Mouse (Mus musculus): ENCODE measurements at regions not wholly inside any gene's neighbourhood (a gene's known extent, or its start where the extent isn't known, plus 50 kb on each side); places are given as distances from the start of the nearest gene placed in this dataset.

DNA sequence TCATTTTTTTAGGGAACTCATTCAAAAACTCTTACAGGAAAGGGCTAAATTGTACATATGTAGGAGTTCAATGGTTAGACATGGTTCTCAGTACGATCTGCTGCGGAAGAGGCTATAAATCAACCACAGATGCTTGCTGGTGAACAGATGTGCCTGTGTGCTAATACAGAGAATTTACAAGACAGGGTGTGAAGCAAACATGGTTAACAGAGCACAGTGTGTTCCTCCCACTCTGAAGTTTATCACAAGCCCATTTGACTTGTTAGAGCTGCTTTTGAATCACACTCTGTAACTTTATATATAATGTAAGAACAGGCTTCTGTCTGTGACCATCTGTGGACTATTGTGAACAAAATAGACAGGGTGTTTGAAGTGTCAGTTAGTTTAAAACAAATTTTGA, 637.2 kb downstream of the Cbln4 start:
- H3K27me3 ChIP-seq (ENCODE audit: control insufficient read depth, insufficient read depth, low read length) = no peaks in the 10 kb centered on the region
- no peak overlapping the region for H3K4me3 ChIP-seq (ENCODE audit: insufficient read depth in 1 of 2, low read depth in 2 of 2, low read length in 2 of 2)
- no peaks in the 10 kb centered on the region; the same call in 1 of the 2 replicates for H3K9me3 ChIP-seq (ENCODE audit: control insufficient read depth, low read length)
- no peak overlapping the region for H3K4me2 ChIP-seq (ENCODE audit: low read depth)
- TF ChIP-seq CTCF (IDR thresholded peaks at IDR 0.05; ENCODE audit: low read depth) (no peak), EP300 (IDR thresholded peaks at IDR 0.05; ENCODE audit: low read depth) (no peak)
- no peak overlapping the region for H3K9ac ChIP-seq (replicated peaks)
- H3K36me3 ChIP-seq (replicated peaks; ENCODE audit: control insufficient read depth, insufficient read depth, low read depth) = no peaks in the 10 kb centered on the region
- 66% methylated on average over 2 of the region's 2 CpGs for WGBS (ENCODE audit: insufficient replicate concordance)
- H3K4me1 ChIP-seq (replicated peaks; ENCODE audit: control insufficient read depth in 2 of 2, insufficient read depth in 2 of 2, low read length in 1 of 2) = no peaks in the 10 kb centered on the region
- H3K27ac ChIP-seq = no peak overlapping the region
- no peak for ATAC-seq (ENCODE audit: insufficient read depth)
- DNase-seq (ENCODE audit: low read depth in 3 of 3, low spot score in 3 of 3) = no peak

DNA sequence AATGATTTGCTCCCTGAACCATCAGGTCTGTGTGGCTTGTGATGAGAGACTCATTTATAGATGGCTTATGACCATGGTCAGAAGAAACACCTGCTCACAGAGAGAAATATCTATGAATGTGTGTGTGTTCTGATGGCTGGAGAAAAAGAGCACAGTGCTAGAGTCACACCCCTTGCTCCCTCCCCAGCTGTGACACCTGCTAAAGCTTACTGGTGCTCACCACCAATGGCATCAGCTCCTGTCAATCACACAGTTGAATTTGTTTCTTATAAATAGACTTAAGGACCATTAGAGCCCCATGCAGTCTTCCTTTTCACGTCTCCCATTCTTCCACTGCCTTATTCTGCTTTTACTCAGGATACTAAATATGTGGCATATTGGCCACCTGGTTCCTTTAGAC, 654.3 kb downstream of the Cbln4 start:
- no peak overlapping the region for H3K27ac ChIP-seq
- H3K4me2 ChIP-seq (ENCODE audit: low read depth) = no peak overlapping the region
- H3K36me3 ChIP-seq (replicated peaks; ENCODE audit: control insufficient read depth, insufficient read depth, low read depth) = no peaks in the 10 kb centered on the region
- no peak for DNase-seq (ENCODE audit: low read depth in 3 of 3, low spot score in 3 of 3)
- no peak for TF ChIP-seq CTCF (IDR thresholded peaks at IDR 0.05; ENCODE audit: low read depth)
- no peak for TF ChIP-seq EP300 (IDR thresholded peaks at IDR 0.05; ENCODE audit: low read depth)
- no peaks in the 10 kb centered on the region for H3K27me3 ChIP-seq (ENCODE audit: control insufficient read depth, insufficient read depth, low read length)
- no peak for ATAC-seq (ENCODE audit: insufficient read depth)
- no peak overlapping the region for H3K4me3 ChIP-seq (ENCODE audit: insufficient read depth in 1 of 2, low read depth in 2 of 2, low read length in 2 of 2)
- H3K9ac ChIP-seq (replicated peaks) = no peak overlapping the region
- 46% methylated on average over 1 of the region's 1 CpGs for WGBS (ENCODE audit: insufficient replicate concordance)
- no peaks in the 10 kb centered on the region for H3K4me1 ChIP-seq (replicated peaks; ENCODE audit: control insufficient read depth in 2 of 2, insufficient read depth in 2 of 2, low read length in 1 of 2)
- H3K9me3 ChIP-seq (ENCODE audit: control insufficient read depth, low read length) = no peaks in the 10 kb centered on the region

DNA sequence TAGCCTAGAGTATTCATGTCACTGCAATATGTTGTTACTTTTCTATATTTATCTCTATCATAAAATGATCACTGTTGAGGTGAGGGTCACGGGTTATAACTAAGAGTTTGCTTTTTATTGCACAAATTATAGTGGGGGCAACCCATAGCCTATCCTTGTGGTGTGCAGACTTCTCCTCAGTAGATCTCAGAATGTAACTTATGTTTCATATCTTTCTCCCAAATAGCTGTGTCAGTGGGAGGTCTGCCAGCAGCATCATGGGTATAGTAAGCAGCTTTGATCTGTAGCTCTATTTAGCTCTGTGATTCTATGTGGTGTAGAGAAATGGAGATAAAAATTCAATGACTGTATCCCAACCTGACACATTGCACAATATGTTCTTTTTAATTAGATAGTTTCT, 641.9 kb downstream of the Dok5 start:
- 30% methylated on average over 1 of the region's 1 CpGs for WGBS (ENCODE audit: insufficient replicate concordance)
- no peak for DNase-seq (ENCODE audit: low read depth in 3 of 3, low spot score in 3 of 3)
- Histone ChIP-seq H3K27ac (no peak overlapping the region), H3K4me2 (ENCODE audit: low read depth) (no peak overlapping the region), H3K9me3 (ENCODE audit: control insufficient read depth, low read length) (no peaks in the 10 kb centered on the region), H3K36me3 (replicated peaks; ENCODE audit: control insufficient read depth, insufficient read depth, low read depth) (no peaks in the 10 kb centered on the region), H3K27me3 (ENCODE audit: control insufficient read depth, insufficient read depth, low read length) (no peaks in the 10 kb centered on the region), H3K4me1 (replicated peaks; ENCODE audit: control insufficient read depth in 2 of 2, insufficient read depth in 2 of 2, low read length in 1 of 2) (no peaks in the 10 kb centered on the region), H3K9ac (replicated peaks) (no peak overlapping the region), H3K4me3 (ENCODE audit: insufficient read depth in 1 of 2, low read depth in 2 of 2, low read length in 2 of 2) (no peak overlapping the region)
- no peak for TF ChIP-seq CTCF (IDR thresholded peaks at IDR 0.05; ENCODE audit: low read depth)
- TF ChIP-seq EP300 (IDR thresholded peaks at IDR 0.05; ENCODE audit: low read depth) = no peak
- ATAC-seq (ENCODE audit: insufficient read depth) = no peak

DNA sequence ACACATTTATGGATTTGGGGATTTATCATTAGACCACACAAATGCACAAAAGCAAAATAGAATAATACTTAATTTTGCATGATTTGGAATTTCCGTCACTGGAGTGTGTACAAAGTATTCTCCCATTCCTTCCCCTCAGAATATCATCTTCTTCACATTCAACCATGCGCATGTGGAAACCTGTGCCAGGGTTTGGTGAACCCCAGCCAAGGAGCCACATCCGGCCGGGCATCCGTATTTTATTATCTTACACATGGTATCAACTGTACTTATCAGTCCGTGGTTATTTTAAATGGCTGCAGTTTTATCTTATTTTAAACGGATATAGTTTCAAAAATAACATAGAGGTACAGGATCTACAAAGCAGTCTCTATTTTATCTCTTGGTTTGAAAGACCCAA, 641.4 kb downstream of the Dok5 start:
- Histone ChIP-seq H3K4me3 (ENCODE audit: insufficient read depth in 1 of 2, low read depth in 2 of 2, low read length in 2 of 2) (no peak overlapping the region), H3K27me3 (ENCODE audit: control insufficient read depth, insufficient read depth, low read length) (no peaks in the 10 kb centered on the region), H3K27ac (no peak overlapping the region), H3K36me3 (replicated peaks; ENCODE audit: control insufficient read depth, insufficient read depth, low read depth) (no peaks in the 10 kb centered on the region), H3K9ac (replicated peaks) (no peak overlapping the region), H3K4me2 (ENCODE audit: low read depth) (no peak overlapping the region), H3K9me3 (ENCODE audit: control insufficient read depth, low read length) (no peaks in the 10 kb centered on the region), H3K4me1 (replicated peaks; ENCODE audit: control insufficient read depth in 2 of 2, insufficient read depth in 2 of 2, low read length in 1 of 2) (no peaks in the 10 kb centered on the region)
- WGBS (ENCODE audit: insufficient replicate concordance) = 60% methylated on average over 7 of the region's 7 CpGs
- ATAC-seq (ENCODE audit: insufficient read depth) = no peak
- TF ChIP-seq EP300 (IDR thresholded peaks at IDR 0.05; ENCODE audit: low read depth) (no peak), CTCF (IDR thresholded peaks at IDR 0.05; ENCODE audit: low read depth) (no peak)
- DNase-seq (ENCODE audit: low read depth in 3 of 3, low spot score in 3 of 3) = no peak

DNA sequence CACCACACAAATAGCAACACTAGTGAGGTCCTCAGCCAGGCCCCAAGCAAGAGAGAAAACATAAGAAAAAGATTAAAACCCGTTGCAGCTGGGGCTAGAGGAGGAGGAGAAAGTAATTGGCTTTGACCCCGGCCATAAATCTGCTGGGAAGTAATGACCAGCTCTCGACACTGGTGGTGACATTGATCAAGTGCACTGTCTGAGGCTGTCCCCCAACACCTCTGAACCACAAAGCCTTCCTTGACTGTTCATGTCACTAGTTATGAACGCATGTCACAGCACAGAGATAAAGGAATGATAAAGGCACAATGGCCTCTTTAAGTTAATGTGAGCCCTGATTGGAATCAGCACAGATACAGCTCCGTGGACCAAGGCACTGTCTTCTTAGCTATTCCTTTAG, 640.1 kb downstream of the Dok5 start:
- Histone ChIP-seq H3K27me3 (ENCODE audit: control insufficient read depth, insufficient read depth, low read length) (no peaks in the 10 kb centered on the region), H3K27ac (no peak overlapping the region), H3K36me3 (replicated peaks; ENCODE audit: control insufficient read depth, insufficient read depth, low read depth) (no peaks in the 10 kb centered on the region), H3K9me3 (ENCODE audit: control insufficient read depth, low read length) (no peaks in the 10 kb centered on the region), H3K9ac (replicated peaks) (no peak overlapping the region), H3K4me1 (replicated peaks; ENCODE audit: control insufficient read depth in 2 of 2, insufficient read depth in 2 of 2, low read length in 1 of 2) (no peaks in the 10 kb centered on the region), H3K4me3 (ENCODE audit: insufficient read depth in 1 of 2, low read depth in 2 of 2, low read length in 2 of 2) (no peak overlapping the region), H3K4me2 (ENCODE audit: low read depth) (no peak overlapping the region)
- WGBS (ENCODE audit: insufficient replicate concordance) = 43% methylated on average over 5 of the region's 5 CpGs
- no peak for ATAC-seq (ENCODE audit: insufficient read depth)
- TF ChIP-seq EP300 (IDR thresholded peaks at IDR 0.05; ENCODE audit: low read depth) (no peak), CTCF (IDR thresholded peaks at IDR 0.05; ENCODE audit: low read depth) (no peak)
- no peak for DNase-seq (ENCODE audit: low read depth in 3 of 3, low spot score in 3 of 3)

All from liver, embryonic 14.5 days (tissue).